Mouse (Mus musculus) kidney, postnatal 14 days (tissue): ENCODE data around the gene 4930503B20Rik.
A peak's percentile ranks its signal among the peaks of the same experiment; 100 is the strongest.

Source experiments
- DNase-seq: peaks from one replicate; pipeline ENCODE4 v3.0.0; 2022; ENCODE audit warnings: mixed read lengths

Gene 4930503B20Rik

DNA sequence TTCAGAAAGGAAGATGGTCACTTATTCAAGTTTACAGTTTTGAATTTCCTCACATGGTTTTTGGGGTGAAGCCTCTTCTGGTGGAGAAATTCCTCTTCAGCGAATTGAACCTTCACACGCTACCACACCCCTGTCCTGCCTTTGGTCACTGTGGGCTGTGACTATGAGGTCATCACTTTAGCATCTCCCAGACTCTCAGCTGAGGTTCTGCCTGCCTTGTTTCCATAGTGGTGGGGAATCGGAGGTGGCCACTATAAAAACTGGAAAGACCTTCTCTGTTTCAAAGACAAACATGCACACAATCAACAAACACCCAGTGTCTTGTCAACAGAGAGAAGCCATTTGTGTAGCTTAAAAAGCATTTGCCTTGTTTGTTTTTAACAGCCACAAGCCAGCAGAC is at the start of gene 4930503B20Rik:
4930503B20Rik (minus strand) TSS at position 101 of the 400 bp plus-strand sequence.
- DNase-seq, result no peak

DNA sequence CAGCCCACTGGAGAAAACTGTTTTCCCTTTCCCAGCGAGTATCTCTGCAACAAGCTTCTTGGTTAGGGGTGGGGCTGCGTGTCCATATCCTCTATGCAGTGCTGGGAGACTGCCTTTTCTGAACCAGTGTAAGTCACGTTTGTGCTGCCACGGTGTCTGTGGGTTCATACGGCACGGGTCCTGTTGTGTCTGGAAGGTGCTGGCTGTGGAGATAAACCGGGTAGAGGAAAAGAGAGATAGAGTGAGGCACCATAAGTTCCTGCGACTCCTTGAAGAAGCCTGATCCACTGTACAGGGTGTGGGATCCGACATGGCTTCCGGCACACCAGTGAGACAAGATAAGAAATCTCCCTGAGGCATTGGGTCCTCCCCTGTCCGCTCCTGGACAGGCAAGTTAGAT is 48.9 kb upstream of the 4930503B20Rik start:
- DNase-seq, result no peak

- DNase-seq, result no peak
These were observed 47.9 kb upstream of the 4930503B20Rik start for GRCm38 (mm10) chr3:146698982-146699381.

DNA sequence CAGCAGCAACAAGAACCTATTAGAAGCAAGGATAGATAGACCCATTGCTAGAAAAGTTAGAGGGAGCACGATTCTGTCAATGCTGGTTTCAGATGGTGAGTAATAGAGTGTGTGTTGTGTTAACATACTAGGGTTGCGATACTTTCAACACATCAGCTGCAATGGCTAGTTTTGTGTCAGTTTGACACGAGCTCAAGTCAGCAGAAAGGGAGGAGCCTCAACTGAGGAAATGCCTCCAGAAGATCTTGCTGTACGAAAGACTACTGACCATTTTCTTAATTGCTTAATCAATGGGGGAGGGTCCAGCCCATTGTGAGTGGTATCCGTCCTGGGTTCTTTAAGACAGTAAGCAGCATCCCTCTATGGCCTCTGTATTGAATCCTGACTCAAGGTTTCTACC is 41.4 kb upstream of the 4930503B20Rik start:
- DNase-seq, result no peak

GRCm38 (mm10) chr3:146687121-146687725 is 36.1 kb upstream of the 4930503B20Rik start:
- DNase-seq, result no peak

- DNase-seq, result no peak
These were observed 35.3 kb upstream of the 4930503B20Rik start for GRCm38 (mm10) chr3:146686428-146686827.

GRCm38 (mm10) chr3:146684811-146685675 is 33.9 kb upstream of the 4930503B20Rik start, which contains the start of gene Samd13:
TSS of gene Samd13 (minus strand) at chr3:146685592.
- DNase-seq, result peak; percentile 69

GRCm38 (mm10) chr3:146683095-146683494 is 32.0 kb upstream of the 4930503B20Rik start:
- DNase-seq, result no peak

- DNase-seq, result peak; percentile 78
These were observed 31.1 kb upstream of the 4930503B20Rik start for GRCm38 (mm10) chr3:146682140-146682651.

GRCm38 (mm10) chr3:146681696-146682095 is 30.6 kb upstream of the 4930503B20Rik start:
- peak; percentile 10 for DNase-seq

DNA sequence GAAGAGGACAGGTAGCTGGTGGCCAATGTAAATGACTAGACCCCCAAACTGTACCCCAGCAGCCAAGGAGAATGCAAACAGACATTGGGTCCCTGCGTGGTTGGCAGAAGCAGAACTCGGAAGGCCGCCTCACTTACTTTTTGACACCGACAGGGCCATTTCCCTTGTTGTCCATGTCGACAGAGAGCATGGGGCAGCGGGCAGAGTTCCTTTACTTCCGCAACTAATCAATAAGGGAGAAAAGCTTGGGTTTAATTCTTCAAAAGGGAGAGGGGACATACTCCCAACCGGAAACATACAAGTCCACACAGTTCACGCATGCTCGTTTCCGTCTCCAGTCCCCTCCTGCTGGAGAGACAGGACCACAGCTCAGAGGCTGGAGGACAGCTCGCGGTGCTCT is 29.5 kb upstream of the 4930503B20Rik start:
- no peak for DNase-seq

- DNase-seq, result no peak
These were observed 28.5 kb upstream of the 4930503B20Rik start for GRCm38 (mm10) chr3:146679646-146680045.

GRCm38 (mm10) chr3:146676193-146676592 is 25.1 kb upstream of the 4930503B20Rik start:
- no peak for DNase-seq

DNA sequence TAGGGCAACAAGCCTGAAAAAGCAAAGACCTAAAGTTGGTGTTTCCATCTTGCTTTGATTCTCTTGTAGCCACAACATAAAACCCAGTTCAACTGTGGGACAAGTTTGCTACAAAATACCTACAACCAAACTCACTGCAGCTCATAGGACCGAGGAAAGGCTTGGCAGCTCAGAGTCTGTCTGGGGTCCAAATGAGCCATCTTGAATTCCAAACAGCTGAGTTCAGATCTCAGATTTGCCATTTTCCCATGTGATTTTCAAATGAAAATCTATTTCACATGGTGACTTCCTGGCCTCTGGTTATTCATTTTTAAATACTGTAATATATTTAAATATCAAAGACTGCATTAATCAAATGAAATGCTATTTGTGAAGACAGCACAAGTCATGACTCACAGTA is 24.0 kb upstream of the 4930503B20Rik start:
- no peak for DNase-seq

GRCm38 (mm10) chr3:146671121-146671520 is 20.0 kb upstream of the 4930503B20Rik start:
- peak; percentile 14 for DNase-seq

DNA sequence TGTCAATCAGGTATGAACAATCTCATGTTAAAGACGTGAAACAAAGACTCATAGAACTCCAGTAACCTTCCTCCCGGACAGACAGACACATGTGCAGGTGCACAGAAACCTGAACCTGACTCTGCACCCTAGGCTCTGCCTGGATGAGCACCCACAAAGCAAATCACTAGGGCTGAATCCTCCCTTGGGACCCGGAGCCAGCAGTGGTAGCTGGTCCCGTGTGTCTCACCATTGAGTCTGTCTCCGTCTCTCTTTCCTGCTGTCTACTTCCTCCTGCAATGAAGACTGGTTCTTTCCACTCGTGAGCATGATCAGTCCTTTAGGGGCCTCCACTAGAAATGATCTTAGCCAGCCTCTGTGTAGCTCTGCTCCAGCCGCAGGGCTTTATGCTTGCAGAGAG is 10.8 kb upstream of the 4930503B20Rik start:
- no peak for DNase-seq

DNA sequence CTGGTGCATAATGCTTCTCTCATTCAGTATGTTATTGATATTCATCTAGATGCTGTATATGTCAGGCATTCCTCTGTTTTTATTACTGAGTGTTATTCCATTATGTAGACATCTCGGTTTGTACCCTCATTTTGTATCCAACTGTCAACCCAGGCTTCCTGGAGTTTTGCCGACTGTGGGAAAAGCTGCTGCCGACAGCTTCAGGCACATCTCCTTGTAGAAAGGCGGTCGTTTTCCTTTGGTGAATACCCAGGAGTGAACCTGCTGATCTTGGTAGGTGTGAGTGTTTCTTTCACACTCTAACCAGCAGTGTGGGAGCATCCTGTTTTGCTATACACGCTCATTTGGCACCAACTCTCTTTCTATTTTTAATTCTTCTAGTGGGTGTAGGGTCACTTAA is 9.9 kb upstream of the 4930503B20Rik start:
- DNase-seq, result no peak

DNA sequence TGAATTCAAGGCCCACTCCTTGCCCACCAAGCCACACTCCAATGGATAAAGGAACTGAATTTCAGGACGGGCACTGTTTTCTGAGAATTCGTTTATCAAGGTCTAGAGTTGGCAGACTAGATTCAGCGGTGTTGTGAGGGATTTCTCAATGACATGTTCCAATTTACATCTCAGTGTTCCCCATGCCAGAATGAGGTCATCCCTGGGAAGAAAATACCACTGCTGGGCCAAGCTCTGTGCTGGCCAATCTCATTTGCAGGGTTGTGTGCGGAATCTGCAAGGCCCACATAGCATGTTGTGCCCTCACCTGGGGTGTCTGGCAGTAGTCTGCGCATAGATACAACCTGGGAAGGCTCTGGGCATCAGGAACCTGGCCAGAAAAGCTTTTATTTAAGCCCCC is 8.2 kb upstream of the 4930503B20Rik start:
- no peak for DNase-seq

- DNase-seq, result no peak
These were observed 7.0 kb upstream of the 4930503B20Rik start for GRCm38 (mm10) chr3:146658061-146658639.

GRCm38 (mm10) chr3:146657433-146657832 is 6.3 kb upstream of the 4930503B20Rik start:
- DNase-seq, result no peak

DNA sequence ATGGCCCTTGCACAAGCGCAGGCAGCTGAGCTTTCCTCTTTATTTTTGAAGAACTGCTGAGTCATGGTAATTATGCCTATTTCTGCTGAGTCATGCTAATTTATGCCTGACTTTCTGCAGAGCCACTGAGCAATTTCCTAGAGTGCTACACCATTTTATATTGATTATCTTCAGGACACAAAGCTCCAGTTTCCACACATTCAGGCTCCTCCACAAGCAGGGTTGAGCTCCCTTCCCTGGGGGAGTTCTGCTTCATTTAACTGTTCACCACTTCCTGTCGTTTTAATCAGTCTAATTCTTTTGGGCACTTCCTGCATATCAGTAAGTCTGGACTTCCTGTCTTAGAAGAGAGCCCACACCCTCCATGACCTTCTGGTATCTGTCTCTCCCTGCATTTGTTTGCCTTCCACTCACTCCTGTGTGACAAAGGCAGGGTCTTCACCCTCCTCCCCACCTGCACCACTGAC is 4.0 kb upstream of the 4930503B20Rik start:
- DNase-seq, result no peak

- no peak for DNase-seq
These were observed 2.6 kb upstream of the 4930503B20Rik start for GRCm38 (mm10) chr3:146653692-146654091.

DNA sequence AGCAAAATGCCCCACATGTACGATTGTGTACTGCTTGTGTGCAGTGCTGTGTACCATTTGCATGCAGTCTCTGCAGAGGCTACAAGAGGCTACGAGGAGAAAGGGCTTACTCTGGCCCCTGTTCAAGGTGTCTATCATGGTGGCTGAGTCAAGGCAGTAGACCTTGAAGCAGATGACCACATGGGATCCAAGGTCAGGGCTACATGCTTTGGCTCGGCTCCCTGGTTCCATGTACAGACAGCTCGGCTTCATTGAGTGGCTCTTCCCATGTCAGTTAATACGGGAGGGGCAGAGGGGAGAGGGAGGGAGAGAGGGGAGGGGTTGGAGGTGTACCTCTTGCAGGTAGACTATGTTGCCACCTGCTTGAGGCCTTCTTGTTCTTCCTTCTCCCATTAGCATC is 1.3 kb upstream of the 4930503B20Rik start:
- no peak for DNase-seq
